Mouse (Mus musculus): ENCODE measurements around the gene Nod2. TPM values are rescaled to one million over a fixed set of nuclear protein-coding genes. Genes with fewer than 3 reads are reported as not detected.
"Not testable (repeated sequence)": the region's sequence is repeated elsewhere in the genome, so short reads cannot be mapped to it uniquely, and the experiment has no call there.

The Nod2 gene
- polyA plus RNA-seq, 1 experiment from 2014 or later: 0.12 TPM

DNA sequence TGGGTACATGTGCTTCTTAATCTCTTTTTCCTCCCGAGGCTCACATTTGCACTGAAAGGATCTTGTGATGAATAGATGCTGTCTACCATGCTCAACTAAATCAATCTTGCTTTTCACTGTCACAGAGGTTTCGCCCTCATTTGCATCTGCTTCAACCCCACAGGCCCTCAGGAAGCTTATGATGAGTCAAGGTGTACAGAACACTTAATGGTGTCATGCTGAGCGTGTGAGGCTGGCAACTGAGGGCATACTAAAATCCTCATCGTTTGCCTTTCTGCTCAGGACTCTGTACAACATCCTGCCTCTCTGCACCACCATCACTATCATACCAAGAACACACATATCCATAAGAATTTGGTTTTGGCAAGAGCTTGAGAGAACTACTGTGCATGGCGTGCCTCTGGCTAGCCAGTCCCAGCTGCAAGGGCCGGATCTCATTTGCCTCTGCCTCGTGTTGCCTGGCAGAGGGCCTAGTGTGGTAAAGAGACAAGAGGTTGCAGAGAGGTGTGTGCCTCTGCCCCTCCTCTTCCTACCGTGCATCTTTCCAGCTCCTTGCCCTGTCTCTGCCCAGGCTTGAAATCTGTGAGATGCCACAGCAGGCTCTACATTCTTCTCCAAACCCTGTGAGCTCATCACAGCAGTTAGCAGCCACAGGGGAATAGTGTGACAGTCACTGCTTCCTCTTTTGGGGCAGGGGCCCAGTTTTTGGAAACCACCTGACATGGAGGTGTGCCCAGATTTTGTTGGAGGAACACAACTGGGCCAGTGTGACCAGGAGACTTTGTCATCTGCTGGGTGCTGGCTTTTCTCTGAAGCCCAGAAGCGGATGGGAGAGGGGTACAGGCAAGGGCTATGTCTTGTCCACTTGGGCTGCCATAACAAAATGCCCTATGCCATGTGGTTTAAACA lies 9.8 kb upstream of the Nod2 start:
- H3K4me1 ChIP-seq (replicated peaks): 0 out of 2 replicates have a peak, but pooled peaks cover 3% of the 10 kb centered on the region
- H3K9ac ChIP-seq: no peak overlapping the region
- 68% methylated on average over 9 of the region's 9 CpGs for WGBS

DNA sequence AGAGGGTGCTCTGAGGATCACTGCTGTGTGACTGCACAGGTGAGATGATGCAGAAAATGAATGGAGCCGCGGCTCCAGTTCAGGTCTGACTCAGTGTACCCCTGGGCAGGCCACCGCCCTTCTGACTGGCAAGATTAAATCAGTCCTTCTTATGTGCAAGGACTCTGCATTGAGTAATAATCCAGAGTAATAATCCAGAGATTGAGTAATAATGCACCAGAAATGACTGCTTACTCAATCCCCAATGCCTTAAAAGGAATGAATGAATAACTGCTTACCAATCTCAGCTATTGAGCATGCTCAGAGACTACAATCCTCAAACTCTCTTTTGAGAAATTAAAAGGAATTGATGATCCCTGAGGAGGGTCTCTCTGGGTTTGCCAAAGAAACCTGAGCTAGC lies 8.2 kb upstream of the Nod2 start:
- no peaks in the 10 kb centered on the region for H3K9me3 ChIP-seq
- H3K4me2 ChIP-seq: no peak overlapping the region
- no peak overlapping the region for H3K27ac ChIP-seq
- H3K4me3 ChIP-seq: no peak overlapping the region
- no peaks in the 10 kb centered on the region for H3K27me3 ChIP-seq
- 0 out of 2 replicates have a peak, but pooled peaks cover 3% of the 10 kb centered on the region for H3K4me1 ChIP-seq (replicated peaks)
- 95% methylated on average over 3 of the region's 3 CpGs for WGBS
- H3K9ac ChIP-seq: no peak overlapping the region
- ATAC-seq (ENCODE audit: low FRiP score): no peak
- H3K36me3 ChIP-seq: no peaks in the 10 kb centered on the region

More for the DNA sequence above, 9.8 kb upstream of the Nod2 start:
- H3K4me3 ChIP-seq: no peak overlapping the region
- H3K4me2 ChIP-seq: no peak overlapping the region
- H3K27ac ChIP-seq: no peak overlapping the region
- H3K36me3 ChIP-seq: no peaks in the 10 kb centered on the region
- H3K27me3 ChIP-seq: peaks cover 3% of the 10 kb centered on the region; the same call in 1 of the 2 replicates
- ATAC-seq (ENCODE audit: low FRiP score): no peak
- H3K9me3 ChIP-seq: no peaks in the 10 kb centered on the region

DNA sequence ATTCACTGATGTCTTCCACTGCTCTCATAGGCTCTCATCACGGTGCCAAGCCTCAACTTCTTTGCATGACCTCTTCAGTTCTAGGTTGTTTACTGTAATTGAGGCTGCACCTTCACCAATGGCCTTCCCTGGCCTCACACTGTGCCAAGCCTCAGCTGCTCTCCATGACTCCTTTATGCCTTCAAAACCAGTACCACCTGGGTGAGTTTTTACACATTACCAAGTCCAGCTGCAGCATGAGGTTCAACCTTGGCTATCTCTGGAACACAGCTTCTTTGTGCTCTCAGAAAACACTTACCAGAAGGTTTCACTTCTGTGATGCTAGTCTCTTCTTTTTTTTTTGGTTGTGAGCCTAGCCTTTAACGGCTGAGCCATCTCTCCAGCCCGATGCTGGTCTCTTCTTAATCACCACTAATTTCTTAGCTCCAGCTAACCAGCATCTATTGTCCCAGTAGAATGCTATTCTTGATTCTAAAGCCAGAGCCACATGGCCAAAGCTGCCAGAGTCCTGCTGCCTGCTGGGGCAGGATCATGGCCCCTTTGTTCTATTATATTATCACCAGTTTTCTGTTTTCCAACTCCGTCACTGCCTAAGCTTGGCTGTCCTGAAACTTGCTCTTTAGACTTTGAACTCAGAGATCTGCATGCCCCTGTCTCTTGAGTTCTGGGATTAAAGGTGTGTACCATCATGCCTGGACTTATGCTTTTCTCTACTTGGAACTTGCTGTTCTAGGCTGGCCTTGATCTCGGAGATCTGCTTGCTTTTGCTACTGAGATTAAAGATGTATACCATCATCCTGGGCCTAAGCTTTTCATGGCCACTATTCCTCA lies 4.2 kb upstream of the Nod2 start:
- no peak overlapping the region for H3K4me2 ChIP-seq
- 69% methylated on average over 5 of the region's 5 CpGs for WGBS
- no peak overlapping the region for H3K9ac ChIP-seq

DNA sequence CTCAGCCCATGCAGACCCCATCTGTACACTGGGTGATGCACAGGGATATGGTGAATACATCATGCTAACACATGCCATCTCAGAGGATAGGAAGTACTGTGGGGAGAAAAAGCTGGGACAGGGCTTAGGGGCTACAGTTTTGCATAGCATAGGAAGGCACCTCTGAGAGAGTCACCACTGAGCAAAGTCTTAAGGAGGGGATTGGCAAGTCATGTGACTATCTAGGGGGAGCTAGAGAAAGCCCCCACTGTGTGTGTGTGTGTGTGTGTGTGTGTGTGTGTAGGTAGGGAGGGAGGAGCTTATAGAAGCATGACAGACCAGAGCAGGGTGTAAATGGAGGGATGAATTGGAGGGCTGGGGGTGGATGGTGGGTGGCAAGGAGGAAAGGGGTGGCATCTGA lies 1.2 kb downstream of the Nod2 start:
- H3K4me1 ChIP-seq (replicated peaks): peaks cover 15% of the 10 kb centered on the region
- no peaks in the 10 kb centered on the region for H3K36me3 ChIP-seq
- H3K27me3 ChIP-seq: peaks cover 27% of the 10 kb centered on the region
- H3K4me3 ChIP-seq: no peak overlapping the region
- no peak overlapping the region for H3K9ac ChIP-seq
- no peak overlapping the region for H3K4me2 ChIP-seq
- H3K9me3 ChIP-seq: no peaks in the 10 kb centered on the region
- ATAC-seq (ENCODE audit: low FRiP score): no peak
- no peak overlapping the region for H3K27ac ChIP-seq

More for the DNA sequence above, 4.2 kb upstream of the Nod2 start:
- ATAC-seq (ENCODE audit: low FRiP score): no peak
- Histone ChIP-seq H3K4me1 (replicated peaks) (peaks cover 12% of the 10 kb centered on the region), H3K9me3 (no peaks in the 10 kb centered on the region), H3K36me3 (no peaks in the 10 kb centered on the region), H3K27ac (no peak overlapping the region), H3K4me3 (no peak overlapping the region), H3K27me3 (peaks cover 18% of the 10 kb centered on the region)

DNA sequence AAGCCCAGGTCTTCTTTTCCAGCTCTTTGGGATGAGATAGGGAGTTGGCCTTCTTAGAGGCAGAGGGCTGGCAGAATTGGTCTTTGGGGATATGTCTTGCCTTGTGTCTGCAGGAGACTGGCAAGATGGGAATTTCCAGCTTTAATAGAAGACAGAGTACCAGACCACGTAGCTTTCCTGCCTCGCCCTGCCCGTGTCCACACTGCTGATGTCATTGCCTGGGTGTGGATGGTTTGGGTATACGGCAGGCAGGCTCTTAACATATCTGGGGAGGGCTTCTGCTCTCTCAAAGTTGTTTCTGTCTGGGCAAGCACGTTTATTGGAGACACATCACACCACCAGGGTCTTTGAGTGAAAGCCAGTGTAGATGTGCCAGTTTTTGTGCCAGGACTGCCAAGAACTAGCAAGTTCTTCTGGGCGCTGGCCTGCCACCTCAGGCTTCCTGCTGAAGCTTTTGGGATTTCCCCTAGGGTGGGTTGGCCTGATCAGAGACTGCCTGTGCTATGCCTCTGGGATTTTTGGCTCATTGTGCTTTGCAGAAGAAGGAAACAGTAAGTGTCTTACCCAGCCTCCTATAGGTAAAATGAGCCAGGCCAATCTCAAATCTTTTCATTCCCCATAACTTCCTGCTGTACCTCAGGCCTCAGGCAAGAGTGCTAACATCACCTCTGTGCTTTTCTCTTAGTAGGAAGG lies 3.0 kb downstream of the Nod2 start:
- no peaks in the 10 kb centered on the region for H3K36me3 ChIP-seq
- H3K4me2 ChIP-seq: no peak overlapping the region
- no peaks in the 10 kb centered on the region for H3K9me3 ChIP-seq
- H3K27me3 ChIP-seq: peaks cover 27% of the 10 kb centered on the region
- H3K4me1 ChIP-seq (replicated peaks): peaks cover 15% of the 10 kb centered on the region
- no peak overlapping the region for H3K9ac ChIP-seq
- H3K4me3 ChIP-seq: no peak overlapping the region
- no peak overlapping the region for H3K27ac ChIP-seq
- ATAC-seq (ENCODE audit: low FRiP score): no peak
- WGBS: 77% methylated on average over 6 of the region's 6 CpGs

DNA sequence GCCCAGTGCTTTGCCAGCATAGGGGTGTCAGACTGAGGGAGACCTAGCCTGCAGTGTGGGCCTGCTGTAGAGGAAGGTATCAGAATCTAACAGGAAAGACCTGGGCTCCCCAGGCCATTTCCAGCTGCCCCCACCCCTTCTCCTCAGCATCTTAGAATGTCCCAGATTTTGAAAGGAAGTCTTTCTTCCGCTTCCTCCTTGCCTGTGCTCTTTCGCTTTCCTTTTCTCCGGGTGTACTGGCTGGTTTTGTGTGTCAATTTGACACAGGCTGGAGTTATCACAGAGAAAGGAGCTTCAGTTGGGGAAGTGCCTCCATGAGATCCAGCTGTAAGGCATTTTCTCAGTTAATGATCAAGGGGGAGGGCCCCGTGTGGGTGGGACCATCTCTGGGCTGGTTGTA lies 4.0 kb downstream of the Nod2 start:
- Histone ChIP-seq H3K27me3 (peaks cover 21% of the 10 kb centered on the region), H3K4me1 (replicated peaks) (peaks cover 15% of the 10 kb centered on the region)
- 77% methylated on average over 4 of the region's 4 CpGs for WGBS
- not testable (repeated sequence) for H3K27ac ChIP-seq; H3K9me3 ChIP-seq; H3K36me3 ChIP-seq; H3K9ac ChIP-seq; H3K4me2 ChIP-seq; ATAC-seq (ENCODE audit: low FRiP score); H3K4me3 ChIP-seq

DNA sequence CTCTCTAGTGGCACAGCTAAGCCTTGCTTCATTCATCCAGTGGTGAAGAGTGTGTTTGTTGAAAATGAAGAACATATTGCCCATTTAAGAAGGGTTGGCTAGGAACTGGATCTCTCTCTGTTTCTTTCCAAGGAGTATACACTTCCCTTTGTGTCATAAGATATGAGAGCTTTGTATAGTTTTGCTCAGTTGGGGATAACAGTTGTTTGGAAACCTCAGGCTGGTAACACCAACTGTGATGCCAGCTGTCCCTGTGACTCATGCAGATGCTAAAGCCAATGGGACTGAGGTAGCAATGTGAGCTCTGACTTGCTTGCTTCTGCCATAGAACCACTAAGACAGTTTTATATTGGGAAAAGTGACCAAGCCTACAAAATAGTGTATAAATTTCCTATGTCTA lies 8.2 kb downstream of the Nod2 start:
- no peak overlapping the region for H3K4me2 ChIP-seq
- no peak overlapping the region for H3K4me3 ChIP-seq
- no peak overlapping the region for H3K27ac ChIP-seq
- H3K27me3 ChIP-seq: no peaks in the 10 kb centered on the region
- H3K4me1 ChIP-seq (replicated peaks): no peaks in the 10 kb centered on the region
- ATAC-seq (ENCODE audit: low FRiP score): no peak
- H3K9me3 ChIP-seq: no peaks in the 10 kb centered on the region
- no peak overlapping the region for H3K9ac ChIP-seq
- no peaks in the 10 kb centered on the region for H3K36me3 ChIP-seq

DNA sequence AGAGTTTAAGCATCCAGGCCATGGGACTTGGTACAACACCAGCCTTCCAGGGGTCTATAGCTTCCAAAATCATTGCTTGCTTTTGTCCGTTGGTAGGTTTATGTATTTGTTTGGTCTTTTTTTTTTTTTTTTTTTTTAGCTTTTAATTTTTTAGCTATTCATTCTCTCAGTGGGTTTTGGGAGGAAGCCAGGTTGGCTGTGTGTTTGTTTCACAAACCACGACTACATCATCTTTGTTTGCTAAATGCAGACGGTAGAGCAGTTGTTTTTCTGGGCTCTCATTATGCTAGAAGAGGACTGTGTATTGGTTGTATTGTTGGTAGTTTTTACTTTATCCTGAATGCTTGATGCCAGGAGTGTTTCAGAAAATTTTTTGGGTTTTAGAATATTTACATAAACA lies 12.8 kb downstream of the Nod2 start:
- Histone ChIP-seq H3K4me1 (replicated peaks) (0 out of 2 replicates have a peak, but pooled peaks cover 5% of the 10 kb centered on the region), H3K4me2 (no peak overlapping the region), H3K9me3 (no peaks in the 10 kb centered on the region), H3K27me3 (0 out of 2 replicates have a peak, but pooled peaks cover 7% of the 10 kb centered on the region), H3K4me3 (no peak overlapping the region), H3K27ac (no peak overlapping the region), H3K36me3 (no peaks in the 10 kb centered on the region), H3K9ac (no peak overlapping the region)
- WGBS: 86% methylated on average over 3 of the region's 3 CpGs
- no peak for ATAC-seq (ENCODE audit: low FRiP score)

DNA sequence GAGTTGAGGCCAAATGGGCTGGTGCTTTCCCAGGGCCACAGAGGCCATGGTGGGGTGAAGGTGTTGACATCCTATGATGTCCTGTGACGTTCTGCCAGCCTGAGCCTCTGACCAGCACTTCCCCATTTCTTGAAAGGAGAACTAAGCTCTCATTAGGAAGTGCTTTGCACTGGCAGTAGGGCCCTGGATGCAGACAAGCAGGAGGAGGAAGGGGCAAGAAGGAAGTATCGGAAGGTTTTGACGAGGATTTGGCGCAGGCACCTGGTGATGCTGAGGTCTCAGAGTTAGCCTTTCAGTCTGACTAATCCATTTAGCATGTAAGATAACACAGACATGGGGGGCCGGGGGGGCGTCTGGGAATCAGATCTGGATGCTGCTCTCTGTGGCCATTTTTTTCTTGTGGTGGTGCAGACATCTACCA lies 15.3 kb downstream of the Nod2 start:
- 84% methylated on average over 6 of the region's 6 CpGs for WGBS
- Histone ChIP-seq H3K4me3 (no peak overlapping the region), H3K36me3 (no peaks in the 10 kb centered on the region), H3K27me3 (0 out of 2 replicates have a peak, but pooled peaks cover 7% of the 10 kb centered on the region), H3K9me3 (no peaks in the 10 kb centered on the region), H3K9ac (no peak overlapping the region), H3K4me1 (replicated peaks) (0 out of 2 replicates have a peak, but pooled peaks cover 8% of the 10 kb centered on the region), H3K27ac (no peak overlapping the region), H3K4me2 (no peak overlapping the region)
- ATAC-seq (ENCODE audit: low FRiP score): no peak

DNA sequence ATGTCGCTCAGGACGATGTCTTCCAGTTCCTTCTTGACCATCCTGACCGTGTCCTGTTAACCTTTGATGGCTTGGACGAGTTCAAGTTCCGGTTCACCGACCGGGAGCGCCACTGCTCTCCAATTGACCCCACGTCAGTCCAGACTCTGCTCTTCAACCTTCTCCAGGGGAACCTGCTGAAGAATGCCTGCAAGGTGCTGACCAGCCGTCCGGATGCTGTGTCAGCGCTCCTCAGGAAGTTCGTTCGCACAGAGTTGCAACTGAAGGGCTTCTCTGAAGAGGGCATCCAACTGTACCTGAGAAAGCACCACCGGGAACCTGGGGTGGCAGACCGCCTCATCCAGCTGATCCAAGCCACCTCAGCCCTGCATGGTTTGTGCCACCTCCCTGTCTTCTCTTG lies 17.0 kb downstream of the Nod2 start:
- no peak overlapping the region for H3K27ac ChIP-seq
- WGBS: 72% methylated on average over 16 of the region's 16 CpGs
- H3K9me3 ChIP-seq: no peaks in the 10 kb centered on the region
- H3K4me2 ChIP-seq: no peak overlapping the region
- H3K4me1 ChIP-seq (replicated peaks): peaks cover 20% of the 10 kb centered on the region
- 0 out of 2 replicates have a peak, but pooled peaks cover 7% of the 10 kb centered on the region for H3K27me3 ChIP-seq
- H3K4me3 ChIP-seq: no peak overlapping the region
- no peaks in the 10 kb centered on the region for H3K36me3 ChIP-seq
- H3K9ac ChIP-seq: no peak overlapping the region
- no peak for ATAC-seq (ENCODE audit: low FRiP score)

DNA sequence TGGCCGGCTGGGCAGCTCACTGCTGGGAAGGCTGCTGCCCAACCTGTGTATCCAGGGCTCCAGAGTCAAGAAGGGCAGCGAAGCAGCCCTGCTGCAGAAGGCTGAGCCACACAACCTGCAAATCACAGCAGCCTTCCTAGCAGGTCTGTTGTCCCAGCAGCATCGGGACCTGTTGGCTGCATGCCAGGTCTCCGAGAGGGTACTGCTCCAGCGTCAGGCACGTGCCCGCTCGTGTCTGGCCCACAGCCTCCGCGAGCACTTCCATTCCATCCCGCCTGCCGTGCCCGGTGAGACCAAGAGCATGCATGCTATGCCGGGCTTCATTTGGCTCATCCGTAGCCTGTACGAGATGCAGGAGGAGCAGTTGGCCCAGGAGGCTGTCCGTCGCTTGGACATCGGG lies 17.8 kb downstream of the Nod2 start:
- 0 out of 2 replicates have a peak, but pooled peaks cover 7% of the 10 kb centered on the region for H3K27me3 ChIP-seq
- 87% methylated on average over 19 of the region's 19 CpGs for WGBS
- no peaks in the 10 kb centered on the region for H3K36me3 ChIP-seq
- H3K4me3 ChIP-seq: no peak overlapping the region
- H3K4me2 ChIP-seq: no peak overlapping the region
- no peak overlapping the region for H3K27ac ChIP-seq
- ATAC-seq (ENCODE audit: low FRiP score): no peak
- H3K9ac ChIP-seq: no peak overlapping the region
- H3K4me1 ChIP-seq (replicated peaks): peaks cover 23% of the 10 kb centered on the region
- no peaks in the 10 kb centered on the region for H3K9me3 ChIP-seq

DNA sequence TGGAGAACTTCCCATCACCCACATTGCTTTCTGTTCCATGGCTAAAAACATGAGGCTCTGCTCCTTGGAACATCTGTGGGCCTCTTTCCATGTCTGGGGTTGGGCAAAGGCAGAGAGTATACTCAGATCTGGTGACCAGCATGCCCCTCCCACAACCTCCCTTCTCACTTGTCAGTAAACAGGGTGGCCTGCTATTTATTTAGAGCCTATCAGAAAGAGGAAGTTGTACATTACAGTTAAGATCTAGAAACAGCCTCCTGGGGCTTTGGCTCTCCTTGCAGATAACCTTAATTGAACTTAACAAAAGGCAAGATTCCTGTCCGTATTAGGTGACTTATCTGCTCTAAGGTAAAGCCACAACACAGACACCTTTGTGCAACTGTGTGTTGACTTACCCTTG lies 19.3 kb downstream of the Nod2 start:
- no peak overlapping the region for H3K4me2 ChIP-seq
- H3K4me3 ChIP-seq: no peak overlapping the region
- H3K27me3 ChIP-seq: 0 out of 2 replicates have a peak, but pooled peaks cover 7% of the 10 kb centered on the region
- no peaks in the 10 kb centered on the region for H3K36me3 ChIP-seq
- no peak overlapping the region for H3K9ac ChIP-seq
- H3K9me3 ChIP-seq: no peaks in the 10 kb centered on the region
- peaks cover 26% of the 10 kb centered on the region for H3K4me1 ChIP-seq (replicated peaks)
- no peak overlapping the region for H3K27ac ChIP-seq
- no peak for ATAC-seq (ENCODE audit: low FRiP score)
- 69% methylated on average over 1 of the region's 1 CpGs for WGBS
